Mouse (Mus musculus): ENCODE measurements at regions not wholly inside any gene's neighbourhood (a gene's known extent, or its start where the extent isn't known, plus 50 kb on each side); places are given as distances from the start of the nearest gene placed in this dataset.
A peak's percentile ranks its signal among the peaks of the same experiment; 100 is the strongest.

DNA sequence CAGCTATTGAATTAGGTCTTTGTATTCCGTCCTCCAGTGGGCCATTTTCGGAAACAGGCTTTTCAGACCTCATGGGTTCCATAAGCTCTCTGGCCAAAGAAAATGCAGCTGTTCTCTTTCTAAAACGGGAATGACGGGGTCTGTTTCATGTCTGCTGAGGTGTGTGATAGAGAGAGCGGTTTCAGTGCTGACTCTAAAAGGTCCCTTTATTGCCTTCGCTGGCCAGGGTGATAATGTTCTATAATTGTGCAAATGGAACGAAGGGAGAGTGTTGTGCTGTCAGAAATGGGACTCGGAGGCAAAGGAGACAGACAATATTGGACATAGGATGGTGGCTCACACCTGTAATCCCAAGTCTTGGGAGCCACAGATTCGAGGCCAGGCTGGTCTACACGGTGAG, 53.5 kb upstream of the Osbpl8 start:
- DNase-seq (ENCODE audit: low spot score): no peak

DNA sequence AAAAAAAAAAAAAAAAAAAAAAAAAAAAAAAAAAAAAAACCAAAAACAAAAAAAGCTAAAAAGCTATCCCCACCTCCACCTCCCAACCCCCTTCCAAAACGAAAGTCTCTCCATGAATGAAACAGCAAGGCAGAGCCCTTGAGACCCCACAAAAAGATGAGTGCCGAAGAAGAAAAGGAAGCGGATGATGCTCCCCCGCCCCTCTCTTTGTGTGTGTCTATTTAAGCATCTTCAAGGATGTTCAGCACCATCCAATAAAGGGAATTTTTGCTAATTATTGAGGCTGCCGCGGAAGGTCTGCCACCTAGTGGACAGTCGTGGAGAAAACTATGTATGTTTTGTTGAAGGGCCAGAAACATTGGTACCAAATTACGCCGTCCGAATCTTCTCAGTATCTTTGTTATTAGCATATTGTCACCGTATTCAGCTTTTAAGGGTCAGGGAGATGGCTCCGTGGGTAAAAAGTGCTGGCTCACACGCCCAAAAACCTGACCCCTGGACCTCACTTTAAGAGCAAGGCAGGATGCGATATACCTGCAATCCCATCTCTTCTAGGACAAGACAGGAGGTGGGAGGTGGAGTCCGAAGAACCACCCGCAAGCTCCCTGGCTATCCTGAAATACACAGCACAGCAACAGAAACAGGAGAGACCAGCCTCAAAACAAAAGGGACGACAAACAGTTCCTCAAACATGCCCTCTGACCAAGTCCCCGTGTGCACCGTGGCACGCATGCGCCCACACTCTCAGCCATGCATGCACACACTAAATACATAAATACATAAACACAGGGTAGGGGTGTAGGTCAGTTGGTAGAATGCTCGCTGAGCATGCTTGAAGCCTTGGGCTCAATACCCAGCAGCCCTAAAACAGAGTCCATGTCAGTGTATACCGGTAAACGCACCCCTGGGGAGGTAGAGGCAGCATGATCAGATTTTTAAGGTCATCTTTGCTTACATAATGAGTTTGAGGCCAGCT, 55.6 kb upstream of the Osbpl8 start:
- peak; percentile 50 for DNase-seq (ENCODE audit: low spot score)

- DNase-seq (ENCODE audit: low spot score): no peak
Measured at GRCm38 (mm10) chr10:111107852-111108251, 56.7 kb upstream of the Osbpl8 start.

DNA sequence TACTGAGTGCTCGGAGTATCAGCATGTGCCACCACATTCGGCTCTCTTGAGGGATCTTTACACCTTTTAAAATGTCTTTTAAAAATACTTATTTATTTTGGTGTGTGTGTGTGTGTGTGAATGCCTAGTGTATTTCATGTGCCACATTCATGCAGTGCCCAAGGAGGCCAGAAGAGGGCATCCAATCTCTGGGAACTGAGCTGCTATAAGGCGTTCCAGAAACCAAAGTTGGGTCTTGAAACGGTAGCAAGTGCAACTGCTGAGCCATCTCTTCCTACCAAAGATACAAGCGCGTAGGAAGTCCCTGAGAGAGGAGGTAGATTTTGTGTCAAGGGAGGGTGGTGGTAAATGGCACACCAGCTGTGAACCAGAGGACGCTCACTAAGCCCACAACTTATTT, 57.2 kb upstream of the Osbpl8 start:
- DNase-seq (ENCODE audit: low spot score): peak; percentile 62

DNA sequence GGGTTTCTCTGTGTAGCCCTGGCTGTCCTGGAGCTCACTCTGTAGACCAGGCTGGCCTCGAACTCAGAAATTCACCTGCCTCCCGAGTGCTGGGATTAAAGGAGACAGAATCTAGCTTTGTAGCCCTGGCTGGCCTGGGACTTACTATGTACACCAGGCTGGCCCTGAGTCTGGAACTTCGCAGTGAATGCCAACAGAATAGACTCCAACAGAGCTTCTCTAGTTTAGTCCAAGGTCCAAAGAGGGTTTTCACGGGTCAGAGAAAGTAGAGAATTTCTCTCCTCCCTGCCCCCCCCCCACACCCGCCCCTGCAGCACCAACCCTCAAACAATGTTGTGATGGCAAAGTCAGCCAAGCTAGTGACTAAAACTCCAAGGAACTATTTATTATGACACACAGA, 58.1 kb upstream of the Osbpl8 start:
- no peak for DNase-seq (ENCODE audit: low spot score)

DNA sequence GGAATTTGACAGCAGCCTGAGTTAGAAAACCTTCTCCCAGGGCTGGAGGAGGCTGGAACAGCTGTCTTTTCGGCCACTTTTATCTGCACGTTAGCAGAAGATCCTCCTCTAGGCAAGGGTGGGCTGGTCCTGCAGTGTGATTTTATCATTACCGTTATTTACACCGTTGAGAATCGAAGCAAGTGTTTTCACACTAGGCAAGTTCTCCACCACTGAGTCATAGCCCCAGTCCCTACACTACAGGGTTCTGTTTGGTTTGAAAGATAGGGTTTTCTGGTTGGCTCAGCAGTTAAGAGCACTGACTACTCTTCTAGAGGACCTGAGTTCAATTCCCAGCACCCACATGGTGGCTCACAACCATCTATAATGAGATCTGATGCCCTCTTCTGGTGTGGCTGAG, 58.9 kb upstream of the Osbpl8 start:
- DNase-seq (ENCODE audit: low spot score): no peak

- no peak for DNase-seq (ENCODE audit: low spot score)
Measured at GRCm38 (mm10) chr10:111103512-111103911, 61.0 kb upstream of the Osbpl8 start.

- no peak for DNase-seq (ENCODE audit: low spot score)
Measured at GRCm38 (mm10) chr10:111103086-111103485, 61.5 kb upstream of the Osbpl8 start.

DNA sequence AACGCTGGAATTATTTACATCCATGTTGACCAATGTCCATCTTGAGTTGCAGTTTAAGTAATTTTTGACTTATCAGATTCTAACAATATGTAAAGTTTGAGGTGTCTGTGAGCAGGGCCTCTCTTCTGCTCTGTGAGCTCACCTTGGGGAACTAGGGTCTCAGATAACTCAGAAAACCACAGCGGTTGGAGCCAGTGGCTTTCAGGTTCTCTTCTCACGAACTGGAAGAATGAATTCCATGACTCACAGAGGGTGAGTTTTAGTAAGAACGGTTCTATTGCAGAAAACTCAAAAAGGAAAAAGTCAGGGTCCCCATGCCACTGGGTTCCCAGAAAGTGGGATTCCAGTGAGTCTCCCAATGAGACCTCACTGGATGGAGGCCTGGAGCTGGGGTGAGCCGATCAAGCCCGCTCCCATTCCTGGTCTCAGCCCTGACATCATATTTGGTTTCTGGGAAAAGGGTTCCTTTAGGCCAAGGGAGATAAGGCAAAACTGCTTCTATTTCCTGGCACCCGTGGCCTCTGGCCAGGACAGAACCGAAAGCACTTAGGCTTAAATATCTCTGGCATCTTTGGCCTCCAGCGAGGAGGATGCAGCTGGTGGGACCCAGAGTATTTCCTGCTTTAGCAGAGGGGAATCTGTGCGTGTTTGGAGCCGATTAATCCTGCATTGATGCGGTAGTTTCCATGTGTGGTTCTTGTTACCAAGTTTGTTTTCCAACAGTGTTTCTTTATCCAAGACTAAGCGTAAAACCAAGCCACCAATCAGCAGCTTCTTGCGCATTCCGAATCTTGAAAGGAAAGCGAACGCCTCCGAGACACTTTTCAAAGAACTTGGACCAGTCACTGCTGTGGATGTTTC, 62.4 kb upstream of the Osbpl8 start:
- DNase-seq (ENCODE audit: low spot score): no peak

DNA sequence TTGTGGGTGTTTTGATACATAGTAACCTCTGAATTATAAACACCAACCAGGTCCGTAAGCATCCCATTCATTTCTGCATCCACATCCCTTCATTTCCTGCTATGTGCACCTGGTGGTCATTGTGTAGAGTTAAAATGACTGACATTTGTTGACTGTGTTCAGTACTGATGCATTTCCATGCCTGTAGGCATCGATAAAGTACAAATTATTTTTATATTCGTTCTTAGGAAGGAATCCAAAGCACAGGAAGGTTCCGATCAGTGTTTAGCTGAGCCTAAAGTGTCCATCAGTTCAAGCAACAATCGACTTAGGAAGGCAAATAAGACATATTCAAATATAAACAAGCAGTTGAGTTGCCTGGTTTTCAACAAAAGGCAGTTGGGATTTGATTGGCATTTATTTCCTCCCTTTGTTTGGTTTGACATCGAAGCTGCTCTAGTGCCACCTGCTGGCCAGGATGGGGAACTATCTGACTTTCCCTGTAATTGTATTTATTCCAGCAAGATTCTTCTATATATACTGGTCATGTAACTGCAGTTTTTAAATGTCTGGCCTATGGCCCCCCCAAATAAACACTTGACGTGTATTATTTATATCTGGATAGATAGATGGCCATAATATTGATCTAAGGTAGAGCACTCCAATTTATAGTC, 64.6 kb upstream of the Osbpl8 start:
- peak; percentile 51 for DNase-seq (ENCODE audit: low spot score)

DNA sequence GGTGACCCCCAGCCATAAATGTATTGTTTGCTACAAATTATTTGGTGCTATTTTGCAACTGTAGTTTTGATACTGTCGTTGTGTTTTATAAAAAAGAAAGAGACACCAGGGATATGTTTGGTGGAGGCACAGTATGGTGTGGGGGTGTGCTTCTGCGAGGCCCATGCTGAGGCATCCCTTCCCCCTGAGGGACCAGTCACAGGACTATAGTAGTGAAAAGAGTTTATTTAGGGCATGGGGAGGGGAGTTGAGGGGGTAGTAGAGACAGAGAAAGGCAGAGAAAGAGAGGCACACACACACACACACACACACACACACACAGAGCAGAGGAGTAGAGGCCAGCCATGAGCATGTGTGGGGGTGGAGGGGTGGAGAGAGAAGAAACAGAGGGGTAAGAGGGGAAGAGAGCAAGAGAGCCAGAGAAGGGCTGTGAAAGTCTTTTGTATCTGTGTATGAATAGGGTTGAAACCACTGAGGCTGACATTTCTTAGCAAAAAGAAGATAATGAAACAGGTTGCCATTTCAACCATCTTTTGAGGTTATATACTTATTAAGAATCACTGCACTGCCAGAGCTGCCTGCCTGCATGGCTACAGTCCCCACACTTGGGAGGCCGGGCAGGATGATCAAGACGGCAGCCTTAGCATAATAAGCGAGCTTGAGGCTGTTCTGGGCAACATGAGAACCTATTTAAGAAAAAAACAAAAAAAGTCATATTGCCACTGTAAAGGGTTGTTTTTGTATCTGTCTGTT, 65.3 kb upstream of the Osbpl8 start:
- no peak for DNase-seq (ENCODE audit: low spot score)

GRCm38 (mm10) chr10:111097245-111097644, 67.3 kb upstream of the Osbpl8 start:
- DNase-seq (ENCODE audit: low spot score): no peak

DNA sequence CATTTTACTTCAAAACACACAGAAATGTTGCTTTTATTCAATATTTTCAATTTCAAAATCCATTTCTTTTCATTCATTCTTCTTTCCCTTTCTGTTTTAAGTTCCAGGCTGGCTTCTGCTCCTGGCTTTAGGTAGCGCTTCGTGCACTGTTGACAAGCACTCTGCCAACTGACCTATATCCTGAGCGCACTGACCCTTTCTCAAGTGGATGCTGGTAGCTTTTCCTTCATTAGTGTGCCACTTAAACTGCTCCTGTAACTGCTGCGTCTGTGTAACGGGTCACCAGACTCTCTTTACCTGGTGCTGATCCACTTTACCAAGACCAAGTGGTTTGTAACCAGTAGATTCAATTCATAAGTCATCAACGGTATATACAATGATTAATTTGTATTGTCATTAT, 67.7 kb upstream of the Osbpl8 start:
- no peak for DNase-seq (ENCODE audit: low spot score)

DNA sequence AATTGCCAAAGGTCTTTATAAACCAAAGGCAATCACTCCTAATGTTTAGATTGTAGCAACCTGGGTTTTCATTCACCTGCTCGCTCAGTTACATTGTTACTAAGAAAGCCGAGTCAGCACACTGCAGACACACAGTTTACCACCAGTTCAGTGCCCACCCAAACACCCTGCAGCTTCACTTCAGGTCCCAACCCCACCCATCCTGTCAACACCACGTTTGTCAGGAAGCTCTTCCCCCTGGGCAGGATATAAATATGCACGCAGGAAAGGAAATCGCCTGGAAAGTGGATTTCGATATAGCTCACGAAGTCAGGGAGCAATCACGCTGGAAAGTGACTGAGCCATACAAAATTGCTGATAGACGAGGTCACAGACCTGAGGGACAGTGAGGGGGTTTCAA, 70.1 kb upstream of the Osbpl8 start:
- DNase-seq (ENCODE audit: low spot score): no peak

- no peak for DNase-seq (ENCODE audit: low spot score)
Measured at GRCm38 (mm10) chr10:111089382-111089781, 75.2 kb upstream of the Osbpl8 start.

- no peak for DNase-seq (ENCODE audit: low spot score)
Measured at GRCm38 (mm10) chr10:111085561-111085960, 75.6 kb upstream of the Zdhhc17 start.

GRCm38 (mm10) chr10:111084267-111084780, 74.4 kb upstream of the Zdhhc17 start:
- no peak for DNase-seq (ENCODE audit: low spot score)

- DNase-seq (ENCODE audit: low spot score): no peak
Measured at GRCm38 (mm10) chr10:111083861-111084260, 73.9 kb upstream of the Zdhhc17 start.

DNA sequence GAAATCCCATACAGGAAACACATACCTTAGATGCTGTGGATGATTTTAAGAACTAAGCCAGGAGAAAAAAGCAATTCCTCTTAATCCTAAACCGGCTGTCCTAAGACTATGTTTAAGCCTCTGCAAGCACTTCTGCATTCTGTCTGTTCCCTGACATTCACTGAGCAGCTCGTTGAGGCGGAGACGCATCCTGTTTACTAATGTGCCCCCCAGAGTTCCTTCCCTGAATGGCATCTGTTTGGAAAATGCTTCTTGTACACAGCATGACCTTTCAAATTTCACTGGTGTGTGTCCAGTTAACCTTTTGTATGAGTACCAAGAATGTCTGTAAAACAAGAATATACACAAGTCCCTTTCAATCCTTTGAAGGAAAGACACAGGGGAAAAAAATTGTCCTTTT, 73.4 kb upstream of the Zdhhc17 start:
- DNase-seq (ENCODE audit: low spot score): no peak

DNA sequence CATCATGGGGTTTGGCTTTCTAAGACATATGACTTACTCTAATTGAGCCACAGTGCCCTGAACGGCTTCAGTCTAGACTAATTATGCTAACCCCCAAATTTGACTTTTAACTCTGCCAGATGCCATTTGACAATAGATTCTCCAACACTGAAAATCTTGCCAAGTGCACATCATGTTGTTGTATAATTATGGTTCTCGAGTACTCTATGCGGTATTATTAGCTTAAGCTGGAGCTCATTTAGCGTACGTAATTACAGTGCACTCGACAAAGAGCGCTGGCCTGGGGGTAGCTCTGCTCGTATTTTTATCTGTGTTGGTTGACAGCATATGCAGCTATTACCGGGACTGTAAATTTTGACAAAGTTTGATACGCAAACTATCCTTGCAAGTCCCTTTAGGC, 70.4 kb upstream of the Zdhhc17 start:
- DNase-seq (ENCODE audit: low spot score): no peak

- no peak for DNase-seq (ENCODE audit: low spot score)
Measured at GRCm38 (mm10) chr10:111079051-111079450, 69.1 kb upstream of the Zdhhc17 start.
